Mouse (Mus musculus): Measurements from ENCODE around the gene Chka. TPM values are rescaled to one million over a fixed set of nuclear protein-coding genes. Genes with fewer than 3 reads are reported as not detected.

Chka gene
- polyA plus RNA-seq, 1 experiment from 2014 or later: 52.9 TPM

DNA sequence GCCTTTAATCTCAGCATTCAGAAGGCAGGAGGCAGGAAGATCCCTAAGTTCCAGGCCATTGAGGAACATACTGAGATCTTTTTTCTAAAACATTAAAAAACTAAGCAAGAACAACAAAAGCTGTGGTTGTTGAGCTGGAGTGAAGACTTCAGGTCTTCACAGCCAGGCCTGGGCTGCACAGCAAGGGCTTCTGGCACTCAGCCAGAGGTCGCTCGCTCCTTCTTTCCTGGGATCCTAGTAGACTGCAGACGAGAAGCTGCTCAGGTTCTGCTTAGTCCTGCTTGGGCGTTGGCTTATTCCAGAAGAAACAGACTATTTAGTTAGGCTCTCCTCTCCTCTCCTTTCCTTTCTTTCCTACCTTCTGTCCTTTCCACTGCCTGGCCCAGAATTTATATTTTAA, 20.8 kb downstream of the Chka start:
- H3K36me3 ChIP-seq: peaks cover 9% of the 10 kb centered on the region
- no peak for ATAC-seq (ENCODE audit: low FRiP score)
- H3K4me1 ChIP-seq (replicated peaks): 0 out of 2 replicates have a peak, but pooled peaks cover 8% of the 10 kb centered on the region
- no peaks in the 10 kb centered on the region for H3K9me3 ChIP-seq
- WGBS: 59% methylated on average over 4 of the region's 4 CpGs
- H3K4me3 ChIP-seq: no peak overlapping the region
- H3K4me2 ChIP-seq: no peak overlapping the region
- no peak overlapping the region for H3K9ac ChIP-seq
- H3K27ac ChIP-seq: no peak overlapping the region
- no peaks in the 10 kb centered on the region for H3K27me3 ChIP-seq

DNA sequence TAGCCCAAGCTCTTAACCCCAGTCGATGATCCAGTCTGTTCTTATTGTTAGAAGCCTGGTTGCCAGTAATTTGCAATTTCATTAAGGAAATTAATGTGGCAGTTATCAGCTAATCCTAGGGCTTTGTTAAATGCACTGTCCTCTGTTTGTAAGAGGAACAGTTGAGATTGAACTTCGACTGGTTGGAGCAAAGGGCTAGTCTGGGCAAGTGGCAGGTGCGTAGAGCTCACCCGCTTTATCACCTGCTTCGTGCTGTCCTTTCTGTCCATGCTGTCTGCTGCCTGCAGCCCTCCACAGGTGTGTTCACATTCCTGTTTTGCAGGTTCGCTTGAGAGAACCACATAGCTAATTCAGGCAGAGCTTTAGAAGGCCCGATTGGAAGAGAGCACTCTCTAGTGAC, 23.5 kb downstream of the Chka start:
- H3K4me3 ChIP-seq: no peak overlapping the region
- H3K27me3 ChIP-seq: no peaks in the 10 kb centered on the region
- no peak overlapping the region for H3K27ac ChIP-seq
- H3K4me2 ChIP-seq: no peak overlapping the region
- H3K9me3 ChIP-seq: no peaks in the 10 kb centered on the region
- 91% methylated on average over 7 of the region's 7 CpGs for WGBS
- H3K36me3 ChIP-seq: peaks cover 12% of the 10 kb centered on the region
- no peak for ATAC-seq (ENCODE audit: low FRiP score)
- H3K9ac ChIP-seq: no peak overlapping the region
- 0 out of 2 replicates have a peak, but pooled peaks cover 8% of the 10 kb centered on the region for H3K4me1 ChIP-seq (replicated peaks)

GRCm38 (mm10) chr19:3880054-3880848, 28.7 kb downstream of the Chka start:
- H3K27me3 ChIP-seq: no peaks in the 10 kb centered on the region
- peaks cover 26% of the 10 kb centered on the region for H3K36me3 ChIP-seq
- no peaks in the 10 kb centered on the region for H3K4me1 ChIP-seq (replicated peaks)
- no peak overlapping the region for H3K4me3 ChIP-seq
- no peaks in the 10 kb centered on the region for H3K9me3 ChIP-seq
- H3K4me2 ChIP-seq: no peak overlapping the region
- WGBS: 92% methylated on average over 6 of the region's 6 CpGs
- no peak overlapping the region for H3K27ac ChIP-seq
- no peak for ATAC-seq (ENCODE audit: low FRiP score)
- no peak overlapping the region for H3K9ac ChIP-seq

DNA sequence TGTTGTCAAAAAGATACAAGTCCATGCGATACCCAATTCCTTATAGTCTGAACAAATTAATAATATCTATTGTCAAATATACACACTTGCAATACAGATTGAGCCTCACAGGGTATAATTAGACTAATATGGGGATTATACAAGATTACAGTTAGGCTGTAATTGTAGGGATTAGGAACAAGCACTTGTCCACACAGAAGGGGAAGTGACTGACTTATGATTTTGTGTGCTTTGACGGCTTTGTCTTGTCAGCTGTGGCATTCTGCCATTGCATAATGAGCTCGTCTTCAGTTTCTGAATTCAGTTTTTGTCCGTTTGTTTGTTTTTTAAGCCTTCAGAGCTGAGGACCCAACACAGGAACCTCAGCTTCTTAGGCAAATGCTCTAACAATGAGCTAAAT, 30.6 kb downstream of the Chka start:
- Histone ChIP-seq H3K9ac (no peak overlapping the region), H3K9me3 (no peaks in the 10 kb centered on the region), H3K36me3 (peaks cover 38% of the 10 kb centered on the region), H3K4me1 (replicated peaks) (no peaks in the 10 kb centered on the region), H3K4me2 (no peak overlapping the region), H3K27ac (no peak overlapping the region), H3K27me3 (no peaks in the 10 kb centered on the region), H3K4me3 (no peak overlapping the region)
- no peak for ATAC-seq (ENCODE audit: low FRiP score)
- 87% methylated on average over 4 of the region's 4 CpGs for WGBS

DNA sequence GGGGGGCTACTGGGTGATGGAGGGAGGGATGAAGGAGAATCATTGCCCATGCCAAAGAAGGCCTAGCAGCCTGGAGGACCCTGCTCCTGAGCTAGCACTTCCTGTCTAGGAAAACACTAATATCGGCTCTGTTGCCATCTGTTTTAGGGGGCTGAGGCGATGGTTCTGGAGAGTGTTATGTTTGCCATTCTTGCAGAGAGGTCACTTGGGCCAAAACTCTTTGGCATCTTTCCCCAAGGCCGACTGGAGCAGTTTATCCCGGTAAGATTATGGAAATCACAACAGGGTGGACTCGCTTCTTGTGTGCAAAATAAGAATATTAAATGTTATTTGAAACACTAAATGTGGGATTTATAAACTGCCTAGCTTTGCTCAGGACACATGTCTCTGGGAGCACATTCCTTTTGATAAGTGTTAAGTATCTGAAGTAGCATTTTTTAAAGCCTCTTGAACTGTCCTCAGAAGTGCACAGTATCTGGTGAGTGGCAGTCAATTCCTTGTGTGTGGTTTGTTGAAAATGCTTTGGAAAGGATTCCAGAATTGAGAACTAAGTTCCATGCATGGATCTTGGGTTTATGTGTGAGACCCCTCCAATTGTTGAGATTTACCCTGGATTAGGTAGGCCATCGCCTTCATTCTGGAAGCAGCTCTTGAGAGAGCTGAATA, 32.9 kb downstream of the Chka start:
- Histone ChIP-seq H3K4me3 (no peak overlapping the region), H3K27me3 (no peaks in the 10 kb centered on the region), H3K9me3 (no peaks in the 10 kb centered on the region), H3K4me2 (no peak overlapping the region), H3K27ac (no peak overlapping the region), H3K4me1 (replicated peaks) (no peaks in the 10 kb centered on the region), H3K9ac (no peak overlapping the region), H3K36me3 (peaks cover 50% of the 10 kb centered on the region)
- no peak for ATAC-seq (ENCODE audit: low FRiP score)
- WGBS: 88% methylated on average over 6 of the region's 6 CpGs

- no peak for ATAC-seq (ENCODE audit: low FRiP score)
- no peak overlapping the region for H3K9ac ChIP-seq
Measured at GRCm38 (mm10) chr19:3889096-3889495, 37.5 kb downstream of the Chka start.

GRCm38 (mm10) chr19:3890181-3890580, 38.6 kb downstream of the Chka start:
- Histone ChIP-seq H3K4me2 (no peak overlapping the region), H3K36me3 (peaks cover 91% of the 10 kb centered on the region), H3K27me3 (no peaks in the 10 kb centered on the region), H3K4me3 (no peak overlapping the region), H3K9me3 (no peaks in the 10 kb centered on the region), H3K27ac (no peak overlapping the region), H3K9ac (no peak overlapping the region), H3K4me1 (replicated peaks) (peaks cover 5% of the 10 kb centered on the region)
- WGBS: 89% methylated on average over 8 of the region's 8 CpGs
- no peak for ATAC-seq (ENCODE audit: low FRiP score)

More at GRCm38 (mm10) chr19:3889096-3889495, 37.5 kb downstream of the Chka start:
- 92% methylated on average over 5 of the region's 5 CpGs for WGBS
- Histone ChIP-seq H3K9me3 (no peaks in the 10 kb centered on the region), H3K27ac (no peak overlapping the region), H3K4me2 (no peak overlapping the region), H3K4me3 (no peak overlapping the region), H3K27me3 (no peaks in the 10 kb centered on the region), H3K4me1 (replicated peaks) (no peaks in the 10 kb centered on the region), H3K36me3 (peaks cover 89% of the 10 kb centered on the region)

GRCm38 (mm10) chr19:3893545-3894116, 42.1 kb downstream of the Chka start:
- ATAC-seq (ENCODE audit: low FRiP score): no peak
- WGBS: 86% methylated on average over 4 of the region's 4 CpGs
- no peak overlapping the region for H3K27ac ChIP-seq
- H3K9ac ChIP-seq: no peak overlapping the region; the same call in 1 of the 2 replicates
- peaks cover 15% of the 10 kb centered on the region for H3K4me1 ChIP-seq (replicated peaks)
- no peaks in the 10 kb centered on the region for H3K9me3 ChIP-seq
- no peaks in the 10 kb centered on the region for H3K27me3 ChIP-seq
- peaks cover 80% of the 10 kb centered on the region for H3K36me3 ChIP-seq
- H3K4me2 ChIP-seq: no peak overlapping the region
- no peak overlapping the region for H3K4me3 ChIP-seq

DNA sequence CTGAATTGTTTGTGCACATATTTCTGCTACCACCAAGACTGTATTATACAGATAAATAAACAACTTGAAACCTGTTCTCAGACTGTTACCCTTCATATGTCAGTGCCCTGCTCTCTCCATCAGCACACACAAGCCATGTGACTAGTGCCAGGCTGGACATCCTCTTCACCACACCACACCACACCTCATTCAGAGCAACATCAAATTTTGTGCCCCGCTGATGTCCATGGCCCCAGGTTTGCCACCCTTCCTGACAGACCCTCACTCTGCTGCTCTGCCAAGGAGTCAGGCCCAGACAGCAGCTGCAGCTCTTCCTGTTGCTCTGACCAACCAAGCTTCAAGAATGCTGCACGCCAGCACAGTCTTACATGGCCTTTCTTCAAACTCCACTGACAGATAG, 42.7 kb downstream of the Chka start:
- no peak for ATAC-seq (ENCODE audit: low FRiP score)
- H3K9me3 ChIP-seq: no peaks in the 10 kb centered on the region
- H3K36me3 ChIP-seq: peaks cover 74% of the 10 kb centered on the region
- 73% methylated on average over 2 of the region's 2 CpGs for WGBS
- no peak overlapping the region; the same call in 1 of the 2 replicates for H3K9ac ChIP-seq
- no peak overlapping the region for H3K27ac ChIP-seq
- peaks cover 15% of the 10 kb centered on the region for H3K4me1 ChIP-seq (replicated peaks)
- H3K4me3 ChIP-seq: no peak overlapping the region
- no peak overlapping the region for H3K4me2 ChIP-seq
- no peaks in the 10 kb centered on the region for H3K27me3 ChIP-seq

DNA sequence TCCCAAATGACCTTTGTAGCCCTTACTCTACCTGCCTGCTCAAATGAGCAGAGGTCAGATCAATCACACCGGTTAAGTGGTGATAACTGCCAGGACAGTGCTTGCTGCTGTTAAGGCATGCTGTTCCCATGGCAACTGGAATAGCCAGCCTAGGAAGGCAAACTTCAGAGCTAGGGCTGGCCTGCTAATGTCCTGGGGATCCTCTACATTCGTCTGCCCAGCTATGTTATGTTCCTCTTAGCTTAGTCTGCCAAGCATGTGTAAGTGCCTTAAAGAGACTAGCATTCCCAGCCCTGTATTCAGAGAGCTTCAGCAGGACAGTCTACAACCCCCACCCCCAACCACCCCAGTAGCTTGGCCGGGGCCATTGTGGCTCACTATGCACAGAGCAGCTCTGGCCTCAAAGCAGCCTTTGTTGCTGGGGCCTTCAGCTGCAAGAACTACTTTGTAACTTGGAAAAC, 43.6 kb downstream of the Chka start:
- H3K36me3 ChIP-seq: peaks cover 65% of the 10 kb centered on the region
- no peaks in the 10 kb centered on the region for H3K27me3 ChIP-seq
- H3K9me3 ChIP-seq: no peaks in the 10 kb centered on the region
- peak; percentile 82 for ATAC-seq (ENCODE audit: low FRiP score)
- H3K4me3 ChIP-seq: no peak overlapping the region
- peak overlapping the region; percentile 71 for H3K27ac ChIP-seq
- H3K4me2 ChIP-seq: no peak overlapping the region
- 17% methylated on average over 3 of the region's 3 CpGs for WGBS
- peak overlapping the region; percentile 15; the same call in 1 of the 2 replicates for H3K9ac ChIP-seq
- peaks cover 15% of the 10 kb centered on the region for H3K4me1 ChIP-seq (replicated peaks)

DNA sequence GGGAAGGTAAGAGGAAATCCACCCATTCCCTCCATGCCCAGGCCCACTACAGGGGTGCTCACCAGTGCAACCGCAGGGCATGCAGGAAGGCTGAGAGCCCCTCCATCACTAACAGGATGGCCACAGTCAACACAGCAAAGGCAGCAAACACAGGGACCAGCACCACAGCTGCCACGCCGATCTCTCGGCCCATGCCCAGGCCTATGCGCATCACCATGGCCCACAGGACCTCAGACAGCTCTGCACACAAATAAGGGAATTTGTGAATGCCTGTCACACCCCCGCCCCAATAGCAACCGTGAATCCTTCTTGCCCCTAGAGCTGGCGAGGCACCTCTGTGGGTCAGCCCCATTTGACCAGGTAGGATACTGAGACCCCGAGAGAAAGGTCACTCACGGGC, 44.6 kb downstream of the Chka start:
- no peak for ATAC-seq (ENCODE audit: low FRiP score)
- peaks cover 55% of the 10 kb centered on the region for H3K36me3 ChIP-seq
- WGBS: 90% methylated on average over 10 of the region's 10 CpGs

DNA sequence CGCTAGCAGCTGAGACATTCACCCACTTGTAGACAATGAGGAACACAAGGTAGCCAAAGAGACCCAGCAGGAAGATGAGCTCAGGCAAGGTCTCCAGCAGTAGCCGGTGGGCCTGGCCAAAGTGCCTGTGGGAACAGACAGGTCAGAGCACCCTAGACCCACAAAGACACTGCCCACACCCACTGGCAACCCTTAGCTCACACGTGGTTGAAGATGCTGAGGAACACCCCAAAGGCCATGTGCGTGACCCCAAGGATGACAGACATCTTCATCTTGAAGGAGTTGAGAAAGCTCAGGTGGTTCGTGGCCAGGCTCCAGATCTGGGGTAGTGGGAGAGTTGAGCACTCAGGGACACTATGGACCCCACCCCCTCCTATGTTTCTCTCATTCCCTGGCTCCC, 46.0 kb downstream of the Chka start:
- Histone ChIP-seq H3K27ac (no peak overlapping the region), H3K27me3 (no peaks in the 10 kb centered on the region), H3K4me2 (no peak overlapping the region), H3K4me1 (replicated peaks) (peaks cover 15% of the 10 kb centered on the region), H3K9me3 (no peaks in the 10 kb centered on the region), H3K4me3 (no peak overlapping the region), H3K36me3 (peaks cover 45% of the 10 kb centered on the region), H3K9ac (no peak overlapping the region)
- ATAC-seq (ENCODE audit: low FRiP score): no peak
- 93% methylated on average over 5 of the region's 5 CpGs for WGBS

More for the DNA sequence above, 44.6 kb downstream of the Chka start:
- H3K4me1 ChIP-seq (replicated peaks): peaks cover 15% of the 10 kb centered on the region
- peak overlapping the region; percentile 71 for H3K27ac ChIP-seq
- H3K9ac ChIP-seq: no peak overlapping the region
- no peaks in the 10 kb centered on the region for H3K27me3 ChIP-seq
- no peak overlapping the region for H3K4me3 ChIP-seq
- H3K4me2 ChIP-seq: no peak overlapping the region
- H3K9me3 ChIP-seq: no peaks in the 10 kb centered on the region

All from hindbrain, embryonic 13.5 days (tissue).